Comparison of ENCODE assay signal across 8 mouse cellular contexts in the genomic region with DNA sequence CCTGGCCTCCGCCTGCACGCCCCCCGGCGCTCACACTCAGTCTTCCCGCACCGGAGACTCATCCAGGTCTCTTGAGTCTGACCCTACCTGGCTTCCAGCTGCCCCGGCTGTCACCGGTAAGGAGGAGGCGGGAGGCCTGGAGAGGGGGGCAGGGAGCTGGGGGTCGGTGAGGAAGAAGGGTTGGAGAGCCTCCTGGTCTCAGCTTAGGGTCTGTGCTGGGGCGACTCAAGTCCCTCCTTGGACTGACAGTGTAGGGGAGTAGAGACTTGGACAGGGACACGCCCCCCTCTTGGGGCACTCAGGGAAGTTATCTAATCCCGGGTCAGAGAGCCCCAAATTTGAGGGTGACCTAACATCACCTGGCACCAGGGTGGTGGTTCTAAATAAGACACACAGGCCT. TPM values are rescaled to one million over a fixed set of nuclear protein-coding genes. Genes with fewer than 3 reads are reported as not detected.
A peak's percentile ranks its signal among the peaks of the same experiment; 100 is the strongest.
DNase-seq lines count a peak whose midpoint lies in the region; ATAC-seq lines count a peak whose summit lies in the region.

No protein-coding gene starts in this region.

- no peaks in the 10 kb centered on the region for H3K9me3 ChIP-seq in kidney, embryonic 16.5 days (ENCODE audit: low read length)
- no peaks in the 10 kb centered on the region for H3K9me3 ChIP-seq in embryonic facial prominence, embryonic 10.5 days
- no peaks in the 10 kb centered on the region for H3K9me3 ChIP-seq in intestine, embryonic 14.5 days (ENCODE audit: control insufficient read depth, low read length)
- H3K9me3 ChIP-seq in midbrain, embryonic 14.5 days (ENCODE audit: control insufficient read depth, low read length), result no peaks in the 10 kb centered on the region

- peak overlapping the region; percentile 85 for H3K4me3 ChIP-seq in kidney, embryonic 16.5 days (ENCODE audit: low read length)
- H3K4me3 ChIP-seq in embryonic facial prominence, embryonic 10.5 days, result peak overlapping the region; percentile 81
- H3K4me3 ChIP-seq in intestine, embryonic 14.5 days (ENCODE audit: low read depth, low read length), result peak overlapping the region; percentile 72
- H3K4me3 ChIP-seq in midbrain, embryonic 14.5 days (replicated peaks; ENCODE audit: low read depth, low read length), result peak overlapping the region; percentile 70

- WGBS in kidney, embryonic 16.5 days, result 6% methylated on average over 13 of the region's 13 CpGs
- WGBS in embryonic facial prominence, embryonic 10.5 days, result 7% methylated on average over 13 of the region's 13 CpGs
- 5% methylated on average over 13 of the region's 13 CpGs for WGBS in intestine, embryonic 14.5 days
- WGBS in midbrain, embryonic 14.5 days, result 10% methylated on average over 13 of the region's 13 CpGs

- peaks cover 28% of the 10 kb centered on the region for H3K36me3 ChIP-seq in kidney, embryonic 16.5 days (ENCODE audit: insufficient read depth, low read length)
- peaks cover 74% of the 10 kb centered on the region for H3K36me3 ChIP-seq in embryonic facial prominence, embryonic 10.5 days (replicated peaks)
- H3K36me3 ChIP-seq in intestine, embryonic 14.5 days (ENCODE audit: control insufficient read depth, insufficient read depth, low read length), result peaks cover 47% of the 10 kb centered on the region
- H3K36me3 ChIP-seq in midbrain, embryonic 14.5 days (ENCODE audit: control insufficient read depth, insufficient read depth, low read length), result peaks cover 31% of the 10 kb centered on the region

- peak; percentile 52 for ATAC-seq in kidney, embryonic 16.5 days (ENCODE audit: low FRiP score, low TSS enrichment)
- ATAC-seq in intestine, embryonic 14.5 days (replicated peaks; ENCODE audit: low FRiP score, low TSS enrichment, low read depth), result peak; percentile 28; the same call in 1 of the 2 replicates
- peak; percentile 44; the same call in 1 of the 2 replicates for ATAC-seq in midbrain, embryonic 14.5 days (ENCODE audit: low FRiP score, low TSS enrichment)
- no peak for ATAC-seq in inflammation-experienced regulatory T-cells, adult 6 months

- peak overlapping the region; percentile 86 for H3K9ac ChIP-seq in kidney, embryonic 16.5 days (replicated peaks; ENCODE audit: low read length)
- H3K9ac ChIP-seq in intestine, embryonic 14.5 days (ENCODE audit: low read length), result peak overlapping the region; percentile 65
- peak overlapping the region; percentile 85 for H3K9ac ChIP-seq in midbrain, embryonic 14.5 days (replicated peaks; ENCODE audit: low read length)

- peaks cover 24% of the 10 kb centered on the region for H3K4me1 ChIP-seq in kidney, embryonic 16.5 days (ENCODE audit: insufficient read depth, low read length)
- H3K4me1 ChIP-seq in embryonic facial prominence, embryonic 10.5 days, result peaks cover 41% of the 10 kb centered on the region
- H3K4me1 ChIP-seq in intestine, embryonic 14.5 days (replicated peaks; ENCODE audit: control insufficient read depth, insufficient read depth, low read length), result peaks cover 21% of the 10 kb centered on the region
- H3K4me1 ChIP-seq in midbrain, embryonic 14.5 days (ENCODE audit: control insufficient read depth, insufficient read depth, low read length), result peaks cover 19% of the 10 kb centered on the region

- no peak for DNase-seq in kidney, adult 11 months
- no peak for DNase-seq in embryonic facial prominence, embryonic 10.5 days (ENCODE audit: low spot score)
- no peak for DNase-seq in intestine, embryonic 14.5 days (ENCODE audit: low spot score)
- no peak for DNase-seq in midbrain, embryonic 14.5 days
- no peak for DNase-seq in thymus, postnatal 4 days
- DNase-seq in T-cell, adult 2 months (ENCODE audit: low spot score), result no peak

- peak overlapping the region; percentile 97 for H3K4me2 ChIP-seq in kidney, embryonic 16.5 days (replicated peaks; ENCODE audit: low read depth, low read length)
- H3K4me2 ChIP-seq in intestine, embryonic 14.5 days (ENCODE audit: low read length), result peak overlapping the region; percentile 86
- H3K4me2 ChIP-seq in midbrain, embryonic 14.5 days (ENCODE audit: low read length), result peak overlapping the region; percentile 95

- peak overlapping the region; percentile 90 for H3K27ac ChIP-seq in kidney, embryonic 16.5 days (ENCODE audit: low read length)
- peak overlapping the region; percentile 89 for H3K27ac ChIP-seq in embryonic facial prominence, embryonic 10.5 days (replicated peaks)
- H3K27ac ChIP-seq in intestine, embryonic 14.5 days (ENCODE audit: low read depth), result peak overlapping the region; percentile 71
- H3K27ac ChIP-seq in midbrain, embryonic 14.5 days (replicated peaks; ENCODE audit: low read depth, low read length), result peak overlapping the region; percentile 86

- H3K27me3 ChIP-seq in kidney, embryonic 16.5 days (ENCODE audit: insufficient read depth, low read length), result no peaks in the 10 kb centered on the region
- H3K27me3 ChIP-seq in embryonic facial prominence, embryonic 10.5 days (replicated peaks; ENCODE audit: low read depth, poor library complexity, severe bottlenecking), result no peaks in the 10 kb centered on the region
- no peaks in the 10 kb centered on the region for H3K27me3 ChIP-seq in intestine, embryonic 14.5 days (replicated peaks; ENCODE audit: control insufficient read depth, insufficient read depth, low read length)
- no peaks in the 10 kb centered on the region for H3K27me3 ChIP-seq in midbrain, embryonic 14.5 days (ENCODE audit: control insufficient read depth, insufficient read depth, low read length)

RNA-seq across cellular contexts. Expression of a gene that starts 0.6 kb away (rescaled TPM):
- polyA plus RNA-seq in kidney, embryonic 16.5 days (2015; fragmentation: Nextera tagmentation; extraction: Ambion mirVana), result 9.3 and 9.4 TPM in 2 replicates
- polyA plus RNA-seq in embryonic facial prominence, embryonic 10.5 days (2016; fragmentation: Nextera tagmentation; extraction: Ambion mirVana), result 3.8 and 4.7 TPM in 2 replicates
- 6.0 and 6.4 TPM in 2 replicates for polyA plus RNA-seq in intestine, embryonic 14.5 days (2014; fragmentation: Nextera tagmentation; extraction: Ambion mirVana)
- polyA plus RNA-seq in midbrain, embryonic 14.5 days (2014; fragmentation: Nextera tagmentation; extraction: Ambion mirVana), result 18.2 and 24.0 TPM in 2 replicates
- 10 to 100 TPM in 2 of 3 experiments, 1 to 10 TPM in 1; 8.2 to 17.5 (median 14.2) TPM for polyA plus RNA-seq in inflammation-experienced regulatory T-cells, adult 6 months (2017; shearing (Covaris generic))

RNA-seq across cellular contexts. Expression of a gene that starts 6.0 kb away (rescaled TPM):
- polyA plus RNA-seq in kidney, embryonic 16.5 days (2015; fragmentation: Nextera tagmentation; extraction: Ambion mirVana), result 187 and 203 TPM in 2 replicates
- 176 and 182 TPM in 2 replicates for polyA plus RNA-seq in embryonic facial prominence, embryonic 10.5 days (2016; fragmentation: Nextera tagmentation; extraction: Ambion mirVana)
- polyA plus RNA-seq in intestine, embryonic 14.5 days (2014; fragmentation: Nextera tagmentation; extraction: Ambion mirVana), result 195 and 197 TPM in 2 replicates
- polyA plus RNA-seq in midbrain, embryonic 14.5 days (2014; fragmentation: Nextera tagmentation; extraction: Ambion mirVana), result 99.2 and 108 TPM in 2 replicates
- polyA plus RNA-seq in inflammation-experienced regulatory T-cells, adult 6 months (2017; shearing (Covaris generic)), result 100 to 1,000 TPM; 132 to 166 (median 135) TPM

RNA-seq across cellular contexts. Expression of a gene that starts 7.6 kb away (rescaled TPM):
- polyA plus RNA-seq in kidney, embryonic 16.5 days (2015; fragmentation: Nextera tagmentation; extraction: Ambion mirVana), result 1.1 and 2.2 TPM in 2 replicates
- 1.4 and 1.6 TPM in 2 replicates for polyA plus RNA-seq in embryonic facial prominence, embryonic 10.5 days (2016; fragmentation: Nextera tagmentation; extraction: Ambion mirVana)
- 2.2 and 2.4 TPM in 2 replicates for polyA plus RNA-seq in intestine, embryonic 14.5 days (2014; fragmentation: Nextera tagmentation; extraction: Ambion mirVana)
- 5.5 and 9.7 TPM in 2 replicates for polyA plus RNA-seq in midbrain, embryonic 14.5 days (2014; fragmentation: Nextera tagmentation; extraction: Ambion mirVana)
- not detected for polyA plus RNA-seq in inflammation-experienced regulatory T-cells, adult 6 months (2017; shearing (Covaris generic))

RNA-seq across cellular contexts. Expression of a gene that starts 16.5 kb away (rescaled TPM):
- polyA plus RNA-seq in kidney, embryonic 16.5 days (2015; fragmentation: Nextera tagmentation; extraction: Ambion mirVana), result 8.2 and 10.8 TPM in 2 replicates
- polyA plus RNA-seq in embryonic facial prominence, embryonic 10.5 days (2016; fragmentation: Nextera tagmentation; extraction: Ambion mirVana), result 11.6 and 12.1 TPM in 2 replicates
- 5.2 and 8.1 TPM in 2 replicates for polyA plus RNA-seq in intestine, embryonic 14.5 days (2014; fragmentation: Nextera tagmentation; extraction: Ambion mirVana)
- polyA plus RNA-seq in midbrain, embryonic 14.5 days (2014; fragmentation: Nextera tagmentation; extraction: Ambion mirVana), result 1.2 and 2.3 TPM in 2 replicates
- 1 to 10 TPM; 1.2 to 5.3 (median 4.0) TPM for polyA plus RNA-seq in inflammation-experienced regulatory T-cells, adult 6 months (2017; shearing (Covaris generic))

RNA-seq across cellular contexts. Expression of a gene that starts 39.5 kb away (rescaled TPM):
- 19.9 and 20.1 TPM in 2 replicates for polyA plus RNA-seq in kidney, embryonic 16.5 days (2015; fragmentation: Nextera tagmentation; extraction: Ambion mirVana)
- polyA plus RNA-seq in embryonic facial prominence, embryonic 10.5 days (2016; fragmentation: Nextera tagmentation; extraction: Ambion mirVana), result 20.1 and 20.6 TPM in 2 replicates
- polyA plus RNA-seq in intestine, embryonic 14.5 days (2014; fragmentation: Nextera tagmentation; extraction: Ambion mirVana), result 9.8 and 12.8 TPM in 2 replicates
- 8.7 and 11.3 TPM in 2 replicates for polyA plus RNA-seq in midbrain, embryonic 14.5 days (2014; fragmentation: Nextera tagmentation; extraction: Ambion mirVana)
- 10 to 100 TPM in 1 of 3 experiments, 1 to 10 TPM in 2; 9.0 to 11.1 (median 9.3) TPM for polyA plus RNA-seq in inflammation-experienced regulatory T-cells, adult 6 months (2017; shearing (Covaris generic))
